Mouse (Mus musculus) hindbrain, embryonic 13.5 days (tissue): ENCODE measurements around the gene Jpt2. TPM values are rescaled to one million over a fixed set of nuclear protein-coding genes. Genes with fewer than 3 reads are reported as not detected.

Experiments
- ATAC-seq: fragments of 200-750 bp; cut with Nextera tagmentation; 2 replicates; pipeline ENCODE4 v1.8.0; 2017; ENCODE audit warnings: moderate TSS enrichment; ENCODE audit not compliant: low FRiP score
- H3K27ac ChIP-seq: fragments of 300-500 bp; sonication (generic); 2 replicates; pipeline ENCODE4 v1.5.1; 2015; ENCODE audit warnings: inconsistent platforms, mild to moderate bottlenecking, moderate library complexity
- H3K27me3 ChIP-seq: fragments of 300-500 bp; sonication (generic); 2 replicates; pipeline ENCODE4 v1.6.1; 2015; ENCODE audit warnings: mild to moderate bottlenecking, inconsistent platforms
- H3K36me3 ChIP-seq: fragments of 300-500 bp; sonication (generic); 2 replicates; pipeline ENCODE4 v1.6.1; 2015; ENCODE audit warnings: mild to moderate bottlenecking, inconsistent platforms
- H3K4me1 ChIP-seq: fragments of 300-500 bp; sonication (generic); replicated peaks from 2 replicates; pipeline ENCODE4 v1.6.1; 2015; ENCODE audit warnings: inconsistent platforms
- H3K4me2 ChIP-seq: fragments of 300-500 bp; sonication (generic); 2 replicates; pipeline ENCODE4 v1.6.1; 2015; ENCODE audit warnings: inconsistent platforms, mild to moderate bottlenecking, moderate library complexity
- H3K4me3 ChIP-seq: fragments of 300-500 bp; sonication (generic); 2 replicates; pipeline ENCODE4 v1.5.1; 2015; ENCODE audit warnings: mild to moderate bottlenecking, inconsistent platforms
- H3K9ac ChIP-seq: fragments of 300-500 bp; sonication (generic); 2 replicates; pipeline ENCODE4 v1.6.1; 2015; ENCODE audit warnings: mild to moderate bottlenecking, inconsistent platforms
- H3K9me3 ChIP-seq: fragments of 300-500 bp; sonication (generic); 2 replicates; pipeline ENCODE4 v1.6.1; 2016; ENCODE audit warnings: inconsistent platforms
- WGBS: fragments of 180-500 bp; shearing (Covaris S2); methylation state at CpG from one replicate; pipeline ENCODE4 v1.1.7; 2015; 5-methylcytosine and 5-hydroxymethylcytosine counted together
- polyA plus RNA-seq: library from polyadenylated mRNA; unstranded; fragments of >200 nt; fragmentation: Nextera tagmentation; extraction: Ambion mirVana; gene quantifications from 2 replicates; pipeline ENCODE4 v1.2.1, GENCODE M21; 2015

Jpt2 gene
- polyA plus RNA-seq, 1 experiment from 2014 or later, result 104 TPM

DNA sequence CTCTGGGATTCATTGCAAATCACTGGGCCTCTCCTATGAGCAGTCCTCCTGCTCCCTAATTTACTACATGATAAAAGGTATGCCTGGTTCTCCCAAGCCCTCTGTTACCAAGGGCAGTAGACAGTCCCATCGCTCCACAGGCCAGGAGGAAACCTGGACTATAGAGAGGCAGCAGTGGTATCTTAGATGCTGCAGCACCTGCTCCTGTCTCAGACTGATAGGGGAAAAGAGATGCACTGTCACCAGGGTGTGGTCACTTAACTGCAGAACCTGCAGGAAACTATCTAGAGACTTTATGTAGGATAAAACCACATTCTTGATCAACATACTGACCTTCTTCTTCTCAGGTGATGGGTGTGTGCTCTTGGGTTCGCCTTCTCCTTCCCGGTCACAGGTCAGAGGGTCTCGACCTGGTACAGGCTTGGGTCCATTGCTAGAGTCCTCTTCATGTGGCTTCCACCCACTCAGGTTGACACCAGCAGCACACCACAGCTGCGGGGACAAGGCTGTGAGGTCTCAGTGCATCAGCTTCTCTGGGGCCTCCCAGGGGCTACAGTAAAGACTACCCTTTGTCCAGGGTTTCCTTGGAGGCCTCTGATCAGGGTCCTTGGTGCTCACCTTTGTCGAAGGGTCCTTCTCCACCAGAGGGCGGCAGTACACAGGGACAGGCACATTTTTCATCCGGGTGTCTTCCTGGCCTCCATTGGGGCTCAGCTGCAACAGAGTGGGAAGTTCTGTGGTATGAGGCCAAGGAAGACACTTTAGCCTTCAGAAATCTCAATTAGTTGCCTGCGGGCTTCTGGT, 57.6 kb downstream of the Jpt2 start:
- Histone ChIP-seq H3K36me3 (peaks cover 100% of the 10 kb centered on the region), H3K4me2 (no peak overlapping the region), H3K27ac (no peak overlapping the region), H3K9ac (no peak overlapping the region), H3K4me1 (peaks cover 9% of the 10 kb centered on the region), H3K9me3 (no peaks in the 10 kb centered on the region), H3K4me3 (no peak overlapping the region), H3K27me3 (no peaks in the 10 kb centered on the region)
- 68% methylated on average over 9 of the region's 9 CpGs for WGBS
- ATAC-seq, result no peak

DNA sequence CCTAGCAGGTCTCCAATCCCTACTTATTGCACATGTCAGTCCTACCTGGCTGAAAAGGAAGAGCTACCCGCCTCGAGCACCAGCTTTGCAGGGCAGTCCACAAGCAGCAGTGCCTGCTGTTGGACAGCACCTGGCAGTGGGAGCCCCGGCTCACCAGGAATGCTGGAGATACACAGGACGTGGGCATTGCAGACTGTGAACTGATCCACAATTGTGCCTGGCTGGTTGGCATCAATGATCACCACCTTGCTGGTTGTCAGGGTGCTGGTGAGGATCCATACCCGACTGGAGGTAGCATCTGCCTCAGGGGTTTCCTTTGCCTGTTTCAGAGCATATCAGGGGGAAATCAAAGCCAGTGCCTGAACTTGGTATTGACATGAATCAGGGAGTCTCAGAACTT, 58.4 kb downstream of the Jpt2 start:
- no peak overlapping the region for H3K4me3 ChIP-seq
- no peak for ATAC-seq
- H3K36me3 ChIP-seq, result peaks cover 100% of the 10 kb centered on the region
- no peaks in the 10 kb centered on the region for H3K27me3 ChIP-seq
- H3K9me3 ChIP-seq, result no peaks in the 10 kb centered on the region
- no peak overlapping the region for H3K4me2 ChIP-seq
- no peak overlapping the region for H3K9ac ChIP-seq
- peaks cover 17% of the 10 kb centered on the region for H3K4me1 ChIP-seq
- no peak overlapping the region for H3K27ac ChIP-seq
- WGBS, result 95% methylated on average over 5 of the region's 5 CpGs

DNA sequence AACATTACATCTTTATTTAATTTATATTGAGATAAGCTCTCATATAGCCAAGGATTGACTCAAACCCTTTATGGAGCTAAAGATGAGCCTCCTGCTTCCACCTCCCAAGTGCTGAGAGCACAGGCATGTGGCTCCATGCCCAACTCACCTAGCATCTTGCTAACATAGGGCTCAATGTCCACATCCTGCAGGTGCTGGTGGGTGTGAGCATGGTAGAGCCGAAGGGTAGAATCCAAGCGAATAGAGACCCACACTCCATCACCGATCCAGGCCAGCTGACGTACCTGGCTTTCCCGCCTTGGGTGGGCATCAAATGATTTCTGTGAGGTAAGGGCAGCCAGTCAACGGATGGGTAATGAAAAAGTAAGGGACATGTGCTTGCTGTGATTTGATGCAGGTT, 60.5 kb downstream of the Jpt2 start:
- Histone ChIP-seq H3K27me3 (no peaks in the 10 kb centered on the region), H3K9me3 (no peaks in the 10 kb centered on the region), H3K4me2 (no peak overlapping the region), H3K27ac (no peak overlapping the region), H3K36me3 (peaks cover 79% of the 10 kb centered on the region), H3K4me3 (no peak overlapping the region), H3K4me1 (peaks cover 32% of the 10 kb centered on the region), H3K9ac (no peak overlapping the region)
- 96% methylated on average over 6 of the region's 6 CpGs for WGBS
- no peak for ATAC-seq

DNA sequence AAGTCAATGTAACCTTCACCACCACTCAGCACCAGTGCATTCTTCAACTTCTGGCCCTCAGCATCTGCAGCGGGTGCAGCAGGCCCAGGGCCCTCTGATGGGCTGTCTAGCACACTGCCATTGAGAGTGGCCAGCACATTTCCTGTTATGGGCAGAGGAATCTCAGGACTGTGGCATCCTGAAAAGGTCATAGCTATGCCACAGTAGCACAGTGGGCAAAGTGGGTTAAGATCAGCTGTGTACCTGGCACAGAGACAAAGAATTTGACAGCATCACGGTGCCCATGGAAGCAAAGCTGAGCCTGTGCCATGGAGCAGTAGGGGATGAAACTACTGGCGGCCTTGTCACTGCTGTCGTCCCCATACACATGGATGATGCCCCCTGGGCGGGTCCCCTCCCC, 61.3 kb downstream of the Jpt2 start:
- Histone ChIP-seq H3K27me3 (no peaks in the 10 kb centered on the region), H3K4me1 (peaks cover 35% of the 10 kb centered on the region), H3K4me3 (no peak overlapping the region), H3K9me3 (no peaks in the 10 kb centered on the region), H3K4me2 (no peak overlapping the region), H3K27ac (no peak overlapping the region), H3K36me3 (peaks cover 70% of the 10 kb centered on the region), H3K9ac (no peak overlapping the region)
- no peak for ATAC-seq
- 86% methylated on average over 5 of the region's 5 CpGs for WGBS

DNA sequence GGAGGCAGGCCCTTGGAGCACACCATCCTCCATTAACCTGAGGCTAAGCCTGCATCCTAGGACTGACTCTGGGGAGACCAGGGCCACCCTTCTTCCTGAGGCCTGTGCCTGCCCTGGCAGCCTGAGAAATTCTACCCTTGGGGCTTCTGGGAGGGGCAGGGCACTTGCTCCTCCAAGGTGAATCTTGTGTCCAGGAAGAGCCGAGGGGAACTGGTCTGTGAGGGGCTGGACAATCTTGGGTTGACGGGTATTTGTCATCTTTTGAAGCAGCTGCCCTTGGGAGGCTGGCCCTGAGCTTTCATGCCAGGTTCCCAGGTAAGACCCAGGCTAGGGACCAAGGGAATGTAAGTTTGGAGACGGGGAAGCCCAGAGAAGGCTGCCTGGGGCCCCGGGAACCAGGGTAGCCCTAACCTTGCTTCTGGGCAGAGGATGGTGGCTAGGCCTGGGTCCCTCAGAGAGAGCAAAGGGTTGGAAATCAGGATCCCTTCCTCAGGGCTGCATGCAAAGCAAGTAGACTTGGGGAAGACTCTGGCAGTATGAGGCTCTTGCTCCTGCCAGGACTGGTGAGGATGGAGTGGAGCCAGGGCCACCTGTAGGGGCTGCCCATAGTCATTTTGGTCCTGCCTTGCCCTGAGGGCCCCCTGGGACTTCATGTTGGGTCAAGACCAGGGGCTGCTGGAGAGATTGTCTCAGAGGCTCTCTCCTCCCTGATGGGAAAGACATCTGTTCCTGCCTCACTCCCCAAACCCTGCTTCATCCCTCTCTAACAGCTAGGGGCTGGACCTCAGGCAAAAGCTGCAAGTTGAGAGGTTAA, 62.2 kb downstream of the Jpt2 start:
- Histone ChIP-seq H3K4me2 (peak overlapping the region; percentile 100), H3K4me1 (peaks cover 44% of the 10 kb centered on the region), H3K4me3 (peak overlapping the region; percentile 70; the same call in 1 of the 2 replicates), H3K9ac (peak overlapping the region; percentile 96), H3K36me3 (peaks cover 68% of the 10 kb centered on the region), H3K9me3 (no peaks in the 10 kb centered on the region), H3K27me3 (no peaks in the 10 kb centered on the region), H3K27ac (no peak overlapping the region)
- WGBS, result 91% methylated on average over 4 of the region's 4 CpGs
- no peak for ATAC-seq

DNA sequence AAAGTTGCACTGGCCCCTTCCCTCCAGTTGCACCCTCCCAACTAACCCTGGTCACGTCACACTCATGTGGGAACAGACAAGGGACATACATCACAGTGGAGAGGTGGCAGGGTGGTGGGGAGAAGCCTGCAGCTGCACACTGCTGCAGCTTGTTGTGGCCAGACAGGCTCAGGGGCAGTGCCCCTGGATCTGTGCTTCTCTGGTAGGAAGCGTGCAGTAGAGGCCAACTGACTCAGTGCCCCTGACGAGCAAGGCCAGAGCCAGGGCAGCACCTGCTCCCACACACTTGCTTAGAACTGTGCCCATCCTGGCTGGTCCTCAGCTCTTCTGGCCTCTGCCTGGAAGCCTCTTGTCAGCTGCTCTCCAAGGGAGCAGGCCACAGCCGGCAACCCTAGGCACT, 62.9 kb downstream of the Jpt2 start:
- H3K4me2 ChIP-seq, result peak overlapping the region; percentile 100
- no peaks in the 10 kb centered on the region for H3K27me3 ChIP-seq
- 68% methylated on average over 4 of the region's 4 CpGs for WGBS
- H3K4me1 ChIP-seq, result peaks cover 46% of the 10 kb centered on the region
- no peak for ATAC-seq
- H3K9me3 ChIP-seq, result no peaks in the 10 kb centered on the region
- peak overlapping the region; percentile 70 for H3K4me3 ChIP-seq
- H3K36me3 ChIP-seq, result peaks cover 68% of the 10 kb centered on the region
- H3K9ac ChIP-seq, result peak overlapping the region; percentile 96
- H3K27ac ChIP-seq, result no peak overlapping the region

DNA sequence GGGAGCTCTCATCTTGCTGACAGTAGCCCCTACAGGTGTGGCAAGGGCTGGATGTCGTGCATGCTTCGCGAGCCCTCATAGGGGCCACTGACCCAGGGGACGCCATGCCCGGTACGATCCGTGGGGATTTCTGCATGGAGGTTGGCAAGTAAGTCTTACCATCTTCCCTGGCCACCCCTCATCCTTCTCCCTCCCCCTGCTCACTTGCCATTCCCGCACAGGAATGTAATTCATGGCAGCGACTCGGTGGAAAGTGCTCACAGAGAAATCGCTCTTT, 63.6 kb downstream of the Jpt2 start:
- Histone ChIP-seq H3K4me1 (peaks cover 46% of the 10 kb centered on the region), H3K27me3 (no peaks in the 10 kb centered on the region), H3K4me2 (peak overlapping the region; percentile 100), H3K4me3 (peak overlapping the region; percentile 70), H3K27ac (peak overlapping the region; percentile 91), H3K9me3 (no peaks in the 10 kb centered on the region), H3K36me3 (peaks cover 68% of the 10 kb centered on the region), H3K9ac (peak overlapping the region; percentile 96)
- ATAC-seq, result no peak
- WGBS, result 35% methylated on average over 11 of the region's 11 CpGs

DNA sequence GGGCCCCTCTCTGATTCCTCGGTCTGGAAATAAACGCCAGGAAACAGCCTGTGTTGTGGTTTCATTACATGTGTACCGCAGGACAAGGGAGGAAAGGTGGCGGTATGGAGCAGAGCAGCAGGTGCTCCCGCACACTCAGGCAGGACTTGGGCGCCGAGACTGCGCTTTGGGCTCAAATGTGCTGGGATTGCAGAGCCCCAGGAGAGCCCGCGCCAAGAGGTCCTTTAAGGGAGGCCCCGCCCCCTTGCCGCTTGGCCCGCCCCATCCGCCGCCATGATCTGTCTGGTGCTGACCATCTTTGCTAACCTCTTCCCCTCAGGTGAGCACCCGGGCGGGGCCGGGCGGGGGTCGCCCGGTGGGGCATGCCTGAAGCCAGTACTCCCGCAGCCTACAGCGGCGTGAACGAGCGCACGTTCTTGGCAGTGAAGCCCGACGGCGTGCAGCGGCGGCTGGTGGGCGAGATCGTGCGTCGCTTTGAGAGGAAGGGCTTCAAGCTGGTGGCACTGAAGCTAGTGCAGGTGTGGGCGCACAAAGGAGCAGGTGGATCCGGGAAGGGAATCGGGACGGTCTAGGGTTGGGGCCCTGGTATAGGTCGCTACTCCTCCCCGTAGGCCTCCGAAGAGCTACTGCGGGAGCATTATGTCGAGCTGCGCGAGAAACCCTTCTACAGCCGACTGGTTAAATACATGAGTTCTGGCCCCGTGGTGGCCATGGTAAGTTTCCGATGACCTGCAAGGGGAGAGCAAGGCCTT, 64.1 kb downstream of the Jpt2 start, which contains the start of gene Nme3:
Gene Nme3, plus strand, starts transcription at position 260 of the 752 bp plus-strand sequence.
- peak within 1 kb of the TSS; percentile 96 for H3K9ac ChIP-seq
- peak; percentile 65 for ATAC-seq
- peak within 1 kb of the TSS; percentile 91 for H3K27ac ChIP-seq
- H3K36me3 ChIP-seq, result peaks cover 68% of the 10 kb centered on the region
- 2% methylated on average over 50 of the region's 50 CpGs for WGBS
- H3K9me3 ChIP-seq, result no peaks in the 10 kb centered on the region
- H3K4me1 ChIP-seq, result peaks cover 46% of the 10 kb centered on the region
- peak within 1 kb of the TSS; percentile 70 for H3K4me3 ChIP-seq
- H3K4me2 ChIP-seq, result peak within 1 kb of the TSS; percentile 100
- H3K27me3 ChIP-seq, result no peaks in the 10 kb centered on the region

DNA sequence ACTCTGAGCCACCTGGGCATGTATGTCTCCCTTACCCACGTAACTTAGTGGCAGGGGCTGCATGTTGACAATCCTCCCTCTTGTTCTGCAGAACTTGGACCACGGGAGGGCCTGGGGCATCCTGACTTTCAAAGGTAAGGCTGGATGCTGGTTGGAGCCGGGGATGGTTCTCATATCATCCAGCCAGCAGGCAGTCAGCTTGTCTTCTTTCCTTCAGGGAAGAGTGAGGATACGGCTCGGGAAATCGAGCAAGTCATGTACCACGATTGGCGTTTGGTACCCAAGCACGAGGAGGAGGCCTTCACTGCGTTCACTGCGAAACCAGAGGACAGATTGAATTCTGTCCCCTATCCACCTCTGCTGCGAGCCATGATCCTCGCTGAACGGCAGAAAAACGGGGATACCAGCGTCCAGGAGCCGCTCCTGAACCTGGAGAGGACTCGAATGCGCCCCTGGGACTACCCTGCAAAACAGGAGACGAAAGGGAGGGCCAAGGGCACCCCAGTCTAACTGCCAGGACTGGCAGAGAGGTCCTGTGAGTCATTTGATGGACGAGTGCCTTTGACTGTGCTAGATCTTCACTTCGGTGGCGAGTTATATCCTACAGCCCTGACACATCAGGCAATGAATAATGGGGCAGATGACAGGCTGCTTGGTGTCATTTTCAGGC, 64.8 kb downstream of the Jpt2 start:
- H3K4me3 ChIP-seq, result peak overlapping the region; percentile 70
- peaks cover 46% of the 10 kb centered on the region for H3K4me1 ChIP-seq
- no peaks in the 10 kb centered on the region for H3K27me3 ChIP-seq
- H3K27ac ChIP-seq, result peak overlapping the region; percentile 91
- H3K36me3 ChIP-seq, result peaks cover 68% of the 10 kb centered on the region
- peak overlapping the region; percentile 96 for H3K9ac ChIP-seq
- ATAC-seq, result peak; percentile 4; the same call in 1 of the 2 replicates
- H3K9me3 ChIP-seq, result no peaks in the 10 kb centered on the region
- 11% methylated on average over 23 of the region's 23 CpGs for WGBS
- H3K4me2 ChIP-seq, result peak overlapping the region; percentile 100

DNA sequence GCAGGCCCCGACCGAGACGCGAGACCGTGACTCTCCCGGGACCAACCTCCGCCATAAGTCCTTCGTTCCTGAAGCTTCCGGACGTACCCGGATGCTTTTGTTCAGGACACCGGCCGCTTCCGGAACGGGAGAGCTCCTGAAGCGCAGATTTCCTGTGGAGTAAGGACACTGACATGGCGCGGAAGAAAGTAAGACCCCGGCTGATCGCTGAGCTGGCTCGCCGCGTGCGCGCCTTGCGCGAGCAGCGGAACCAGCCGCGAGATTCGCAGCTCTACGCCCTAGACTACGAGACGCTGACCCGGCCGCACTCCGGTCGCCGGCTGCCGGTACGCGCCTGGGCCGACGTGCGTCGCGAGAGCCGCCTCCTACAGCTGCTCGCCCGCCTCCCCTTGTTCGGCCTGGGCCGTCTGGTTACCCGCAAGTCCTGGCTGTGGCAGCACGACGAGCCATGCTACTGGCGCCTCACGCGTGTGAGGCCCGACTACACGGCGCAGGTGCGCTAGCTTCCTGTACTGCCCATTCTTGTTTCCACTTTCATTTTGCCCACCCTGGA, 65.4 kb downstream of the Jpt2 start, which contains the start of the genes Eme2 and Mrps34:
Gene Eme2, minus strand, starts transcription at position 93 of the 553 bp plus-strand sequence.
Gene Mrps34, plus strand, starts transcription at position 122 of the 553 bp plus-strand sequence.
- peak within 1 kb of the TSS; percentile 100 for H3K4me2 ChIP-seq
- peaks cover 68% of the 10 kb centered on the region for H3K36me3 ChIP-seq
- H3K4me3 ChIP-seq, result peak within 1 kb of the TSS; percentile 70
- H3K4me1 ChIP-seq, result peaks cover 48% of the 10 kb centered on the region
- under 1% methylated on average over 62 of the region's 62 CpGs for WGBS
- peak within 1 kb of the TSS; percentile 91 for H3K27ac ChIP-seq
- H3K27me3 ChIP-seq, result no peaks in the 10 kb centered on the region
- H3K9me3 ChIP-seq, result no peaks in the 10 kb centered on the region
- ATAC-seq, result peak; percentile 63
- H3K9ac ChIP-seq, result peak within 1 kb of the TSS; percentile 96
